Mouse (Mus musculus) hindlimb bud, embryonic 11.5 days (tissue): Measurements from ENCODE around the gene Itpkb.

ENCODE experiments used
- DNase-seq: peaks from one replicate; pipeline ENCODE4 v3.0.0-alpha.2; 2012; ENCODE audit warnings: low read depth, low spot score; ENCODE audit errors: extremely low spot score

Gene Itpkb

DNA sequence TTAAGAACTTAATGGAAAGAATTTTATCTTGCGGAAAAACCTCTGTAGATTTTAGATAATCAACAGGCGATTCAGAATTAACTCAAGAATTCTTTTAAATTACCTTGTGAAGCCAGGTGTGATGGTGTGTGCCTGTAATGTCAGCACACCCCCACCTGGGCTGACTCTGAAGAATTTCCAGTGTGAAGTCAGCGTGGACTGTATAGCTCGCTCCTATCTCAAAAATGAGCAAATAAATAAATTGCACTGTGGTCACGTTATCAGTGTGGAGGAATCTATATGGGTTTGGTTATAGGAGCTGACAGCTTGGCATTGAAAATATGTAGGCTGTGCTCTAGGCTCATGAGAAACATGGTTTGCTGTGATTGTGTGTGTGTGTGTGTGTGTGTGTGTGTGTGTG lies 8.9 kb downstream of the Itpkb start:
- no peak for DNase-seq

DNA sequence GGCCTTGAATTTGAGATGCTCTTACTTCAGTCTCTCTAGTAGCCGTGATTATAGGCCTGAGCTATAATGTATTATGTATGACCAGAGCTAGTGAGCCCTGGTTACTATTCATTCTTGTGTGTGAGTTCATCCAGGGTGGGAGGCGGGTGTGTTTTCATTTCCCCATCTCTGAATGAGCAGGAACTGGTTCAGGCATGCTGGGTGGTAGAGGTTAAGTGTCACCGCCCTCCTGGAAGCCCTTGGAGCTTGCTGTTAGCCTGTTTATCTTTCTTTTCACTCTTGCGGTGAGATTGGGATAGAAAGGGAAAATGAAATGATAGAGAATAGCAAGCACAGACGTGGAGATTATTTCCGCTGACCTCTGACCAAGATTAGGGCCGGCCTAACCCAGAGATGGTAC lies 12.7 kb downstream of the Itpkb start:
- DNase-seq, result no peak

DNA sequence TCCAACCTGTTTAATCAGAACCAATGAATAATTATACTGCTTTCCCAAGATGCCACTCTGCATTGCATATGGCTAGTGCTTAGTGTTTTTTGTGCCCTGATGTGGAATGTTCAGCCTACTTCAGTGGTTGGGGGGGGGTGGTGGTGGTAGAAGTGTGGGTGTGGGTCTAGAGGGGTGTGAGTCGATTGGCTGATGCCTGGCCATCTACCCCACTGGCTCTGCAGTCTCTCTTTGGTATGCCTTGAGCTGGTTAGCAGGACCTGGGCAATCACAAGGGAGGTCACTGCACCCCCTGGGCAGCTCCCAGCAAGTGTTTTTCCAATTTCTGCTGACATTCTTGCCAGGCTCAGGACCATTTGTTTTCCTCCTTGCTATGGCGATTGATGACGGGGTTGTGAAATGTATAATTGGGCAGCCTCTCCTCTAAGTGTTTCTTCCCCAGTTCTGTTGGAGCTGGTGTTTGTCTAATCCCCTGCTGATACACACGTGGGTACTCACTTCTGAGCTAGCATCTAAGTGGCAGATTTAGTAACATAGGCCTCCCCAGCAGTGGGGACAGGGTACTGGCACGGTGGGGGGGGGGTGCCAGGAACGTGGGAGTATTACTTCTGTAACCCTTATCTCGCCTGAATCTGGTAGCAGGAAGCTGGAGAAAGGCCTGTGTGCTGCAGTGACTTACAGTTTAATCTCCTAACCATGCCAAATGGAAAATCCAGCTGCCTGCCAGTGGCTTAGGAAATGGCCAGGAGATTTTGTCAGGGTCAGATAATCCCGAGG lies 13.3 kb downstream of the Itpkb start:
- DNase-seq, result no peak

DNA sequence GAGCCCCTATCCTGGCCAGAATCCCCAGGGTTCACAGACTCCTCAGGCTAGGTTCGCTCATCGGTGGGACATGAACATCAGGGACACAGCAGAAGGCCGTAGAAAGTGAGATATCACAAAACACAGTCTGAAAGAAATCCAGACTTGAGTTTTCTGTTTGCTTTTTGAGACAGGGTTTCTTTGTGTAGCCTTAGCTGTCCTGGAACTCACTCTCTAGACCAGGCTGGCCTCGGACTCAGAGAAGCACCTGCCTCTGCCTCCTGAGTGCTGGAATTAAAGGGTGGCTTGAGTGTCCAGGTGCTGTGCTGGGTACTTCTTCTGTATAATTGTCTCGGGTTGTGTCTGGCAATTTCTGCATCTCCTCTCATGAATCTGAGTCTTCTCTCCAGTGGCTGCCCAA lies 14.8 kb downstream of the Itpkb start:
- DNase-seq, result no peak

DNA sequence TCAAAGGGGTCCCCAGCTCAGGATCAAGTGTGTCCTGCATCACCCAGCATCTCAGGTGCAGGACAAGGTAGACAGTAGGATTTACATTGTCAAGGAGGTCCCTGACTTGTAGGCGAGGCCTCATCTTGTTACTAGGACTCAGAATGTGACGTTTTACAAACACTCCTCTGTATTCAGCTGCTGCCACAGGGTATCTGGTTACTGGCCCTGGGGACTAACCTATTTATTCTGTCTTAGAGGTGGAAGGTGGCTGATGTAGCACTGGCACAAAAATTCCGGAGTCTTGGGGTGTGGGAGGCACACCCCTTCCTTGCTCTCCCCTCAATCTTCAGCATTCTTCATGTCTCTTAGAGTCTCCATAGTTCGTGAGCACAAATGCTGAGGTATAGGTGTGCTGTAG lies 16.8 kb downstream of the Itpkb start:
- no peak for DNase-seq

DNA sequence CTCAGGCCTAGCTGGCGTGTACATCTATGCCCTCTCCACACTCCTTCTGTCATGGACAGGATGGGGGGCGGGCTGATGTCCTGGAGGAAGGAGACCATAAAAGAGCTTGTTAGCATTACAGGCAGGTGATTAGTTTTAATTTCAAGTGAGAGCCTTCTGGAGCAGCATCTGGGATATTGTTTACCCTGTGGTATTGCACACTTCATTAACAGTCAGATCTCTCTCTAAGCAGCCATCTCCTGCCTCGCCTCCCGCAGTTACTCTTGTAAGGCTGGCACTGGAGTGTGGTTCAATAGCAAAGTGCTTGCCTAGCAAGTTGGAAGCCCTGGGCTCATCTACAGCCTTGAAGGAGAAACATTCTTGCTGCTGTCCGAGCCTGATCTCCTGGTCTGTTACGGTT lies 17.6 kb downstream of the Itpkb start:
- DNase-seq, result no peak

DNA sequence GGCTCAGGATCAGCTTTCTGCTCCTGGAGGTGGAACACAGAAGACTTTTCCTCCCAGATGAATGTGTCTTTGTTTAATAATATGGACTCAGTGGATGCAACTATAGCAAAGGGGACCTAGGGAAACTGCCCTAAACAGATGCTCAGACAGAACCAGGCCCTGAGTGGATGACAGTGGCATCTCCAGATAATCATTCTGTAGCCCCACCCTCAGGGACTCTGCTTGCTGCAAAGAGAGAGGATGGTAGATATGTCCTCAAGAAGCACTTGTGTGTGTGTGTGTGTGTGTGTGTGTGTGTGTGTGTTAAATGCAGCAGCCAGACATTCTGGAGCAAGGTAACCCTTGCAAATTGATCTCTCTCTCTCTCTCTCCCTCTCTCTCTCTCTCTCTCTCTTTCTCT lies 18.8 kb downstream of the Itpkb start:
- no peak for DNase-seq

DNA sequence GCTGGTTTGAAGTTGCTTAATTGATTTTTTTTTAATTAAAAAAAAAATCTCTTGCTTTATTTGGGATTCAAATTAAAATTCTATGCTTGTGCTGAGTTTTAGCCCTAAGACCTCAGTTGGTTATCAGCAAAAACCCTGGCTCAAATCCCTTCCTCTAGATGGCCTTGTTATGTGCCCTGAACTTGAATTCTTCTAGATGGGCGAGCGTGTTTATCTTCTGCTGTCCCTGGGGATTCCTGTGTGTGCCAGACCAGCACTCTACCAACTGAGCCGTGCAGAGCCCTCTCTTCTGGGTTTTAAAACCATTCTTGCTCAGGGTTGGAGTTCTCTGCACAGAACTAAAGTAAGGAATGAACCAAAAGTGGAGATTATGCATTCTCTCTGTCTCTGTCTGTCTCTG lies 22.0 kb downstream of the Itpkb start:
- no peak for DNase-seq

DNA sequence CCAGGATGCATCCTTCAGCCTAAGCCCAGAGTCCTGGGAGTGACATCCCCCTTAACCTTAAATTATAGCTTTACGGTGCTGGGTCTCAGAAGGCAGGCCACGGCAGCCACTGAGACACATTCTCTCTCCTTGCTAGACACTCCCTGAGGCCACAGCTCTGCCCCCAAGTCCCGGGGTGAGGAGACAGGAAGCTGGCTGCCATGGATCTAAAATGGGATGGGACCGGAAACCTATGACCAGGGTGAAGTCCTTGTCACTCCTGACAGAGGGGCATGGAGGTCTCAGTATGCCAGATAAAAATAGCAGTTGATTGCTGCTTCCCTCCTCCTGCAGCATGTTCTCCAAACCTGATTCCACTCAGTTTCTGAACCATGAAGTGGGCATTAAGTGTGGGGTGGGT lies 23.8 kb downstream of the Itpkb start:
- no peak for DNase-seq

DNA sequence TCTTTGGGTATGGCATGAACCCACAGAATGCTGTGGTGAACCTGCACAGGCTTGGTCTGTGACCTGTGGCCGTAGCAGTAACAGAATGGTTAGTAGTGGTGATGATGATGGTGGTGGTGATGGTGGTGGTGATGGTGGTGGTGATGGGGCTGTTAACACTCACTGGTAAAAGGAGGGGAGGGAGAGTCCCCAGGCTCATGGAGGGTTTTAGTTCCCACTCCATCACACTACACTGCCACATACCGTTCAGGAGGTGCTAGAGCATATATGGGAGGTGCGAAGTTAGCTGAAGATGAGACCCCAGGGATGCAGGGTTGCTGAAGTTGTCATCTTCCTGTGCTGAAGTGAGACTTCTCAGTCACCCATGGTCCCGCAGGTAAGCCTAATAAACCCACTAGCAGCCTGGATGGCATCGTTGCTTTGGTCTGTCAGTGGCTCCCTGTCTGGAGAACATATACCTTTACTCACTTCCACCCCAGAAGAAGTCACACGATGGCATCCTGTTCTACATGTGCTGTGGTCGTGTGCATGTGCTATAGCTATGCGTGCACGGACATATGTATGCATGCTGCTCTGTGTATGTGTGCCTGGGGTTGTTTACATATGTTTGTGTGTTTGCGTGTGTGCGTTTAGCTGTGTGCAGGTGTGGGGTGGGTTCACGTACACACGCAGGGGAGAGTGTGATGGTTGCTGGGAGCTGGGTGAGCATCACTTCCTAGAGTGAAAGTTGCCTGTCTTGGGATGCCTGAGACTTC lies 24.9 kb downstream of the Itpkb start:
- no peak for DNase-seq

DNA sequence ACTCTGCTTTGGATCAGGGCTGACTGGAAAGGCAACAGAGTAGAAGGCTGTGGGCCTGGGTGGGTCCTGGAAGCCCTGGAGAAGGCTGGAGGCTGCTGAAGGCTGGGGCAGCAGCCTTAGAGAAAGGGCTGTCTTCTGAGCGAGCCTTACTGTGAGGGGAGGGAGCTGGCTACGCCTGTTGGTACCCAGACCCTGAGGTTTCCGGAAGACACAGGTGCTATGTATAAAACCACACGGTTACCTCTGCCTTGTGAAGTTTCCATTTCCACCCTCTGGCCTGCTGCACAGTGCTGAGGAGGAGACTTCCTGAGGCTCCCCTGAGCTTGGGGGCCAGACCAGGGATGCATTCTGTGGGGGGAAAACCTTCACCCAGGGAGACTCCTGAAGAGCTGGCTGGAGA lies 25.9 kb downstream of the Itpkb start:
- DNase-seq, result no peak

DNA sequence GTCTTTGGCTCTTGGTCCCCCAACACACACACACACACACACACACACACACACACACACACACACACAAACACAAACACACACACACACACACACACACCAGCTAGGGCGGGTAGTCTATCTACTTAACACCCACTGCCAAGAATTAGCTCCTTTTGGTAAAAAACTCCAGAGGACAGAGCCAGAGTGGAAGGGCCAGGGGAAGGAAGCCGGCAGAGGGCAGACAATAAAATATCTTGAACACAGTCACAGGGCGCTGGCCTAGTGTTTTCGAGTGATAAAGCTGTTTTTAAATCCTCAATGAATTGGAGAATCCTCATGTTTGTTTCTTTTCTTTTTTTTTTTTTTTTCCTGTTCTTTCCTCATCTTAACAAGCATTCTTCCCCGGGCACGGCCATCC lies 26.6 kb downstream of the Itpkb start:
- DNase-seq, result no peak

DNA sequence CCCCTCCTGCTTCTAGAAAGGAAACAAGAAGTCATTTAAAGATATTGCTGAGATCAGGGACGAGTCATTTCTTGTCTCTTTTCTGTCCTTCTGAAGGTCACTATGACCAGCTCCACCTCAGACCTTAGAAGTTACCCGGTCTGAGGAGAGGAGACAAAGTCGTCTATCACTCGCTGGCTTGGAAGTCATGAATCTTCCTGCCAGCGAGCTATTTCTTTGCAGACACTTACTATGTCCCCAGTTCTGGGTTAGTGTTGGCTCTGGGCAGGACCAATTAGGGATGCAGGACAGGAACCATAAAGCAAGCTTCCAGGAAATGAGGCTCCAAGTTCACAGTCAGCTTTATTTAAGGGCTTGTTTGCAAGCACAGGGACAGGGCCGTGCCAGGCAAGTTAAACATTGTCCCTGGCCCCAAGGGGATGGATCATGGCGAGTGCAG lies 27.6 kb downstream of the Itpkb start:
- DNase-seq, result no peak

DNA sequence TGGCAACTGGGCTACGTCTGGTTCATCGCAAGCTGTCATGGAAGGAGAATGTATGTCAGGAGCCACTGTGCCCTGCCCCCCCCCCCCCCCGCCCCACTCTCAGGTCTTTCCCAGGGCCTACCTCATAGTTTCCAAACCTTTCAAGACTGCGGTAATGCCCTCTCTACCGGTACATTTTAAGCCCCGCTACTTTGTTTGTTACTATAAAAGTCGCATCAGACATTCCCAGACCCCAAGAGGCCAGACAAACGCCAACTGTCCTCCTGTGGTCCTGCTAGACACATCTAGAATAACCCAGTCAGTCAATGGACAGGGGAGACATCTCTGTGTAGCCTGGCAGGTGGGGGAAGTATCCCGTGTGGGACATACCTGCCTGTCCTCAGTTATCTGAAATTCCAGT lies 28.2 kb downstream of the Itpkb start:
- no peak for DNase-seq

DNA sequence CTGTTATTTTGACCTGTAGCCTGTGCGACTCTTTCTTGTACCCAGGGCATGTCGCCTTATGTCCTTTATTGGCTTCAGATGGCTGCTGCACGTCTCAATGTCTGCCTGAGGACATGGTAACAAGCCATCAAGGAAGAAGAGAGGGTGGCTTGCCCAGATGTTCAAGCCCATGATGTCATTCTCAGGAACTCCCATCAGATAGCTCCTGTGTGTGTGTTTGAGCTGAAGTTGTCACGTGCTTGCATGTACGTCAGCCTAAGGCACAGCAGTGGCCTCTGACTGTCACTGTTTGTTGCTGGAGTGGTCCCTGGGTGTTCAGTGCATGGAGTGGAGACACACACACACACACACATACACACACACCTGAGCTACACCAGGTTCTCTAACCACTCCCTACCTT lies 29.0 kb downstream of the Itpkb start:
- DNase-seq, result no peak

DNA sequence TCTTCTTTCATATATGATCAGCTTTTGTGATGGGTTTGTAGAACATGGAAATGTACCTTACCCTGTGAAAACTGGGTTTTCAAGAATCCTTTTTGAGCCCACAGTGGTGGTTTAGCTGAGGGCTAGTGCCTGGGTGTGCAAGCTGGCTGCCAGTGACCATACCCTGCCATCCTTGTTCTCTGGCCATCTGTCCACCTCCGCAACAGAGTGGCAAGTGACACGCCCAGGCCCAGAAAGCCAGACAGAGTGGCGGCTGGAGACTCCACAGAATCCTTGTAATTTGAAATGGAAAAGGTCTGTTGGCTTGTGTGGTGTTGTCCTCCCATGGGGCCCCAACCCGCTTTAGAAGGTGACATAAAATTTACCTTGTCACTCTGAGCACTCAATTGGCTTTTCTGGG lies 31.9 kb downstream of the Itpkb start:
- no peak for DNase-seq

DNA sequence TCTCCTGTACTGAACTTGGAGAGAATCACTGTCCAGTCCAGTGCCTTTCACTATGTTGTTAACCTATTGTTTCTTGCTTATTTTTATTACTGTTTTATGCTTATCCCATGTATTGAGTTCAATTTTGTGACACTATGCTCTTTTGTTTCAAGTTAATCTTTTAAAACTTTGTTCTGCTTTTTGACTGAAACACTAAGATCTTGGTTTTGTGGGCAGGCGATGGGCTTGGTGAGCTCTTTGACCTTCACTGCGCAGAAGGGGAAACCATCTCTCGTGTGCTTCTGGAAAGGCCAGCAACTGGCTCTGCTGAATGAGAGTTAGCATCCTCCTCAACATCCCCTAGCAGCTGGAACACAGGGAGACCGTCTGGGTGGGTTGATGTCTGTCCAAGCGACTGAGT lies 32.6 kb downstream of the Itpkb start:
- no peak for DNase-seq

DNA sequence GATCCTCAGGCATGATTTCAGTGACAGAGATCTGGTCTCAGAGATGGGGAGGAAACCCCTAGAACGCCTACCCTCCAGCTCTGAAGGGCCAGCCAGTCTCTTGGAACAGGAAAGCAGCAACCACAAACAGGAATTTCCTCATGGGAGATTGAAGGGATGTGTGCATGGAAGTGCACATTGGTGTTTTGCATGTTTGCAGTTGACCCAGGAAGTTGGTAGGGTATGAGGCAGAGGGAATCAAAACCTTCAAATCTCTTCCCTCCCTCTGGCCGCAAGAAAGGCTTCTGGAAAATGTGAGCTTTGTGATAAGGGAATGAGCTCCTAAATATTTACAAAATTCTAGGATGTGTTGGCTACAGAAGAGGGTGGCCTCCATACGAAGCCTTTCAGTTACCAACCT lies 33.0 kb downstream of the Itpkb start:
- DNase-seq, result no peak

DNA sequence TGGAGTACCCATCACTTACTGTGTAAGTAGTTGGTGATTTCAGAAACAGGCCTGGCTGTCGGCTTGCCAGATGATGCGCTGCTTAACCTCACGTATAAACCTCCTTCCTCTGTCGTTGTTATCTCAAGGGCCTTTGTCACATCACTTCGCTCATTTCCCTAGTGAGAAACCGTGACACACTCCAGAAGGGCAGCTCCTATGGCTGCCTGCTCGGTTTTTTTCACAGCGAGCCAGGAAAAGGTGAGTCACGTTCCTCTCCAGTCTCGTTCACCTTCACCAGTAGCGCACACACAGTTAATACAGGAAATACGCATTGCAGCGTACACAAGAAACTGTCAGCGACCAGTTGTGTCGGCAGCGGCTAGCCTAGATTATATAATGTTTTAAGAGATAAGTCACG lies 33.7 kb downstream of the Itpkb start:
- DNase-seq, result no peak

DNA sequence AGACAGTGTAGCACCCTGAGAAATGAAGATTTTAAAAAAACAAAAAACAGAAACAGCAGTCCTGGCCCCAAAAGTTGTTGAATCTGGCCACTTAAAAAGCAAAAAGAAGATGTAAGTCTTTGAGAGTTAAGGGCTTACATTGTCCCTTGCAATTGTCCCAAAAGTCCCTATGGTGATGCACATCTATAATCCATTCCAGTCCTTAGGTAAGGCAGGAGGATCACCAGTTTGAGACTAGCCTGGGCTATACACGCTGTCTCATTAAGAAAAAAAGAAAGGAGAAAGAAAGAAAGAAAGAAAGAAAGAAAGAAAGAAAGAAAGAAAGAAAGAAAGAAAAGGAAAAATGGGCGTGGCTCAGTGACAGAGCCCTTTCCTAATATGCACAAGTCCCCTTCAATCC lies 34.4 kb downstream of the Itpkb start:
- DNase-seq, result no peak

DNA sequence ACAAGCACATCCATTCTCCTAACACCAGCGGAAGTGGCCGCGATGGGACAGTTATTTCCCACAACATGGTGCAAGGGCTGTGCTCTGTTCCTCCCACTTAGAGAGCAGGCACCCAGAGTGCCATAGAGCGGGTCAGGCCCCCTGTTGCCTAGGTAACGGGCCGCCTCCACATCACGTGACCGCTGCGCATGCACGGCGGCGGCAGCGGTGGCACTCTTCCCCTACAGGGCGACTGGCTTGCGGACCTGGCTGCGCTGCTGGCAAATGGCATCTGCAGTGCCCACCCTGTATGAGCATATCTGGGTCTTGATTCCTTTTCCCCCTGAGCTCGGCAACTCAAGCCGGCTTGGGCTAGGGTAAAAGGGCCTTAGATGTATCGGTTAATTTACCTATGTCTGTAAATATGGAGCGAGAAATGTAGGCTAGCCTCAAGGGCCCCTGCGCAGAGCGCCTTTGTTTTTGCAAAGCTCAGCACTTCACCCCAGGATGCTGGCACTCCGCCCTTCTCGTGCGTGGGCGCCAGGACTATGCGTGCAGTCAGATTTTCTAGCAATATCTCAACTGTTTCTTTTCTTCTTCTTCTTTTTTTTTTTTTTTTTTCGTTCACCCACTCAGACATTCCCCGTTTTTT lies 35.0 kb downstream of the Itpkb start:
- DNase-seq, result peak; percentile 70
